Mouse (Mus musculus) kidney, adult 2 months (tissue): Measurements from ENCODE around the gene Tecta.

Experiments
- CTCF ChIP-seq: fragments of 200-500 bp; conservative IDR thresholded peaks from 2 replicates; pipeline ENCODE4 v1.5.1; 2011; ENCODE audit warnings: low read depth, mild to moderate bottlenecking, control low read depth, low read length, moderate library complexity, mixed read lengths; ENCODE audit not compliant: insufficient read depth, insufficient read length
- POLR2A ChIP-seq: fragments of 200-500 bp; IDR thresholded peaks from one replicate; pipeline ENCODE4 v1.6.1; 2011; ENCODE audit warnings: low read depth, low read length, control low read depth

GRCm38 (mm10) chr9:42385656-42386055 is 14.1 kb downstream of the Tecta start:
- TF ChIP-seq POLR2A = no peak
- TF ChIP-seq CTCF = no peak
